Mouse (Mus musculus): ENCODE measurements around the gene Tcf12.

DNA sequence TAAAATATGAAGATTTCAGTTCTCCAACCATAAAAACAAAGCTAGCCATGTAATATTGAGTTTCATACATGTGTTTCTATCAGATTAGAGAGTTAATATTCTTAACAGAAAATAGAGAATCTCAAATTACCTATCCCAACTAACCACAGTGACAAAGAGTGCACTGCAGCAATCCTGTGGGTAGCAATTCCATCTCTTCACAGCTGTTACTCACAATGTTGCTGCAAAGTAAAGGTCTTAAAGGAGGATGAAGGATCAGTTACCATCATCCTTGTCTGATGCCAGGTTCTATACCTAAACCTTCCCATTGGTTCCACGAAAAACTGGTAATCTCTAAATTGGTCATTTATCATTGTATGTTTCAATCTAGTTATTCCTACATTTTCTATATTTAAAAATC lies 95.7 kb downstream of the Tcf12 start:
- TF ChIP-seq CTCF (IDR thresholded peaks at IDR 0.05; ENCODE audit: low read depth, low read length), result no peak
- no peak for TF ChIP-seq POLR2A (IDR thresholded peaks at IDR 0.05; ENCODE audit: extremely low read depth, insufficient read depth, low read length)
